Mouse (Mus musculus) urinary bladder, postnatal 10 days (tissue): Measurements from ENCODE around the gene Phkb.

Source experiments
- DNase-seq: peaks from one replicate; pipeline ENCODE4 v3.0.0; 2022; ENCODE audit warnings: low spot score

Gene Phkb

DNA sequence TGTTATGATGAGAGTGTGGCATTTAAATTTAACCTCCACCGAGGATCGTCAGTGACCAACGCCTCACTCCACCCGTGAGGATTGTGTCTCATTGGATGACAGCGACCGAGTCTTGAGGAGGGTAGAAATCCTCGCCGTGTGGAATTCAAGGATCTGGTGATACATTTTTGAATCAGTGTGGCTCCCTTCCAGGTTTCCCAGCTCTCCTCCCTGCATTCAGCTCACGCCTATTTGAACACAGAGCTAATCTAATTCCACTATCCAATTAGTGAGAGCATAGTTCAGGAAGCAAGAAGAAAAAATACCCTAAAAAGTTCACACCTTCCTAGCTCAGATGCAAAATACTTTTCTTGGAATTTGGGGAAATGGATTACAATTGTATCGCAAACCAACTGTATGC, 249.9 kb downstream of the Phkb start:
- DNase-seq, result no peak
